In the genomic region with DNA sequence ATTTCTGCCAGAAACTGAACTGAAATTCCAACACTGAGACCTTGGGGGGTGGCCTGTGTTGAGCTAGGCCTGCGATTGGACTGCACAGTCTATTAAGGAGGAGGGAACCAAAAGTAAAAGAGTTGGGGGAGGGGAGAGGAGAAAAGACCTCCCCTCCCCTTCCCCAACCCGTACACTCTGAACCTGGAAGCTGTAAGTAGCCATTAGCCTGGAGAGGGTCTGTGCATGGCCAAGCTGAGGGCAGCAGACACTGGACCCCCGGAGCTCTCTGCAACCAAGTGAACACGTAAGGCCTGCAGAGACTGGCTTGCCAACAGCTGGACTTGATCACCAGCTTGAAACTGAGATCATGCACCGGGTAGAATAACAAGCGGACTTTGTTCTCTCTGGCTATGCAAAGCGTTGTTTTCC, we compare ENCODE assay signal across 9 mouse cellular contexts. TPM values are rescaled to one million over a fixed set of nuclear protein-coding genes. Genes with fewer than 3 reads are reported as not detected.
DNase-seq lines count a peak whose midpoint lies in the region; ATAC-seq and TF ChIP-seq lines count a peak whose summit lies in the region.
"Had no signal": no experiment of that assay in that cellular context is flagged by ENCODE, and none has a peak within 500 bp of the region (broad histone marks: within the 10 kb centered on the region; RNA-seq: fewer than 3 reads in every experiment).

A gene (plus strand): TSS at position 186 of the 411 bp plus-strand sequence.

- 0 out of 2 replicates have a peak, but pooled peaks have one; percentile 12 for TF ChIP-seq EP300 in heart, adult 2 months (IDR thresholded peaks at IDR 0.05; ENCODE audit: insufficient read depth, low read depth, low read length)

- intact Hi-C loops in heart, adult 2 months (cut with DNase I) = no loop called here
- intact Hi-C loops in left cerebral cortex, postnatal 25 days (cut with DNase I) = no loop called here

- peak within 1 kb of the TSS; percentile 51 for H3K27ac ChIP-seq in heart, adult 2 months
- peak within 1 kb of the TSS; percentile 75 for H3K27ac ChIP-seq in kidney, adult 2 months (ENCODE audit: insufficient read depth, low read depth, low read length)

- no peak for ATAC-seq in activated CD4-positive, CD25-positive, alpha-beta regulatory T cell, adult 4 months

- no peaks in the 10 kb centered on the region for H3K27me3 ChIP-seq in heart, adult 2 months (ENCODE audit: control insufficient read depth, insufficient read depth, low read length)
- H3K27me3 ChIP-seq in kidney, adult 2 months (replicated peaks; ENCODE audit: control insufficient read depth, insufficient read depth, low read length) = no peaks in the 10 kb centered on the region

- DNase-seq in NIH3T3 (ENCODE audit: low read depth) (peak; percentile 5), adipocyte (ENCODE audit: low spot score) (no peak)
- DNase-seq in embryo, embryonic 9.5 days (ENCODE audit: extremely low spot score) = peak; percentile 50
- peak; percentile 57 to 66 for DNase-seq in heart, adult 2 months
- DNase-seq in kidney, adult 2 months = peak; percentile 79
- DNase-seq in left cerebral cortex, postnatal 25 days (ENCODE audit: low spot score in 2 of 2) = peak; percentile 7 to 11
- peak; percentile 48 for DNase-seq in neural tube, embryonic 10.5 days (ENCODE audit: extremely low spot score, low spot score)

- peak within 1 kb of the TSS; percentile 36 for H3K9ac ChIP-seq in heart, adult 2 months (ENCODE audit: low read depth, low read length)

- H3K4me3 ChIP-seq in heart, adult 2 months = peak within 1 kb of the TSS; percentile 20; the same call in 1 of the 2 replicates
- H3K4me3 ChIP-seq in kidney, adult 2 months (ENCODE audit: insufficient read depth, low read depth, low read length) = peak within 1 kb of the TSS; percentile 77

- TF ChIP-seq POLR2A in heart, adult 2 months (IDR thresholded peaks at IDR 0.05; ENCODE audit: insufficient read depth, low read depth, low read length) = peak; percentile 39; the same call in 1 of the 2 replicates
- no peak for TF ChIP-seq POLR2A in kidney, adult 2 months (IDR thresholded peaks at IDR 0.05; ENCODE audit: low read depth, low read length)

- 64% methylated on average over 7 of the region's 7 CpGs for WGBS in heart, adult 2 months
- 28% methylated on average over 7 of the region's 7 CpGs for WGBS in kidney, adult 2 months

- H3K79me2 ChIP-seq in heart, adult 2 months (replicated peaks; ENCODE audit: control insufficient read depth, insufficient read depth, low read length) = no peaks in the 10 kb centered on the region

- TF ChIP-seq CTCF in heart, adult 2 months (IDR thresholded peaks at IDR 0.05) = no peak
- TF ChIP-seq CTCF in kidney, adult 2 months (conservative IDR thresholded peaks at IDR 0.05; ENCODE audit: insufficient read depth, insufficient read length, low read depth, low read length) = no peak

- no peaks in the 10 kb centered on the region for H3K36me3 ChIP-seq in heart, adult 2 months (ENCODE audit: control insufficient read depth, insufficient read depth, low read length)
- no peaks in the 10 kb centered on the region for H3K36me3 ChIP-seq in kidney, adult 2 months (ENCODE audit: control insufficient read depth, insufficient read depth, low read length)

- no peaks in the 10 kb centered on the region for H3K4me1 ChIP-seq in heart, adult 2 months (ENCODE audit: control insufficient read depth, insufficient read depth, low read length)
- H3K4me1 ChIP-seq in kidney, adult 2 months (ENCODE audit: control insufficient read depth, insufficient read depth, low read length) = no peaks in the 10 kb centered on the region

RNA-seq across cellular contexts. Expression of the gene that starts here (rescaled TPM):
- 1 to 10 TPM; 4.0 to 4.6 TPM for total RNA-seq in heart, adult 2 months (2021)
- polyA plus RNA-seq in heart, adult 2 months (2012; rRNA removed) = 4.1 and 6.9 TPM in 2 replicates
- polyA plus RNA-seq in kidney, adult 2 months (2012; rRNA removed) = 13.2 and 14.0 TPM in 2 replicates
- total RNA-seq in left cerebral cortex, postnatal 25 days (2021) = 1 to 10 TPM; 8.8 to 9.5 TPM
- polyA plus RNA-seq in activated CD4-positive, CD25-positive, alpha-beta regulatory T cell, adult 4 months (2017; shearing (Covaris generic)) = not detected
- total RNA-seq: neutrophil, adult 5-6 weeks had no signal
